Mouse (Mus musculus) embryonic facial prominence, embryonic 14.5 days (tissue): ENCODE data around the gene Aox2. TPM values are rescaled to one million over a fixed set of nuclear protein-coding genes. Genes with fewer than 3 reads are reported as not detected.

ENCODE experiments used
- ATAC-seq: fragments of 200-750 bp; cut with Nextera tagmentation; 2 replicates; pipeline ENCODE4 v1.8.0; 2017; ENCODE audit warnings: low read depth, moderate number of reproducible peaks, moderate TSS enrichment
- DNase-seq: peaks from one replicate; pipeline ENCODE4 v3.0.0-alpha.2; 2015; ENCODE audit warnings: low spot score
- H3K27ac ChIP-seq: fragments of 300-500 bp; sonication (generic); replicated peaks from 2 replicates; pipeline ENCODE4 v1.5.1; 2014; ENCODE audit warnings: low read depth, mild to moderate bottlenecking, low read length, moderate library complexity
- H3K27me3 ChIP-seq: fragments of 300-500 bp; sonication (generic); replicated peaks from 2 replicates; pipeline ENCODE4 v1.6.1; 2014; ENCODE audit warnings: low read length; ENCODE audit not compliant: control insufficient read depth, insufficient read depth
- H3K36me3 ChIP-seq: fragments of 300-500 bp; sonication (generic); 2 replicates; pipeline ENCODE4 v1.6.1; 2014; ENCODE audit warnings: low read length, mixed read lengths; ENCODE audit not compliant: control insufficient read depth, insufficient read depth
- H3K4me1 ChIP-seq: fragments of 300-500 bp; sonication (generic); 2 replicates; pipeline ENCODE4 v1.6.1; 2014; ENCODE audit warnings: antibody characterized with exemption, low read length; ENCODE audit not compliant: control insufficient read depth, insufficient read depth
- H3K4me2 ChIP-seq: fragments of 300-500 bp; sonication (generic); 2 replicates; pipeline ENCODE4 v1.6.1; 2014; ENCODE audit warnings: low read depth, mild to moderate bottlenecking, low read length, moderate library complexity, mixed read lengths
- H3K4me3 ChIP-seq: fragments of 300-500 bp; sonication (generic); 2 replicates; pipeline ENCODE4 v1.5.1; 2014; ENCODE audit warnings: low read depth, mild to moderate bottlenecking, low read length
- H3K9ac ChIP-seq: fragments of 300-500 bp; sonication (generic); 2 replicates; pipeline ENCODE4 v1.6.1; 2014; ENCODE audit warnings: low read depth, mild to moderate bottlenecking, low read length, moderate library complexity, mixed read lengths
- H3K9me3 ChIP-seq: fragments of 300-500 bp; sonication (generic); 2 replicates; pipeline ENCODE4 v1.6.1; 2016; ENCODE audit warnings: low read length; ENCODE audit not compliant: control insufficient read depth
- WGBS: fragments of 180-500 bp; shearing (Covaris S2); extraction: QIAGEN DNeasy Blood & Tissue Kit; methylation state at CpG from one replicate; pipeline ENCODE4 v1.1.7; 2014; 5-methylcytosine and 5-hydroxymethylcytosine counted together
- polyA plus RNA-seq: library from polyadenylated mRNA; unstranded; fragments of >200 nt; fragmentation: Nextera tagmentation; extraction: Ambion mirVana; gene quantifications from 2 replicates; pipeline ENCODE4 v1.2.1, GENCODE M21; 2014

Aox2 gene
- polyA plus RNA-seq, 1 experiment from 2014 or later = 1.4 TPM

DNA sequence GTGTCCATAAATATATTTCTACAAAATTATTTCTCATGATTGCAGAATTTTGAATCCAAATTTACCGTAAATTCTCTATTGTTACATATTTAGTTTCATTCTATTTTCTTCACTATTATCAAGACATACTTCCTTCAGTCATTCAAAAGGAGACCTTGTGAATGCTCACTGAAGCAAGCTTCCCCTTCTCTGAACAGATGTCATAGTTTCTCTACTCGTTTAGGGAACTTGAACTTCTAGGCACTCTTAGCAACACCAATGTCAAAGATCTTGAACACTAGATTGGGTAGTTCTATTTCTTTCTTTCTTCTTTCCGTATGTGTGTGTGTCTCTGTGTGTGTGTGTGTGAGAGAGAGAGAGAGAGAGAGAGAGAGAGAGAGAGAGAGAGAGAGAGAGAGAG, 33.6 kb upstream of the Aox2 start:
- Histone ChIP-seq H3K27me3 (no peaks in the 10 kb centered on the region), H3K9ac (no peak overlapping the region), H3K36me3 (no peaks in the 10 kb centered on the region), H3K4me1 (no peaks in the 10 kb centered on the region), H3K4me2 (no peak overlapping the region), H3K9me3 (no peaks in the 10 kb centered on the region), H3K27ac (no peak overlapping the region), H3K4me3 (no peak overlapping the region)
- ATAC-seq (no peak), DNase-seq (no peak)
- WGBS = 78% methylated on average over 3 of the region's 3 CpGs

GRCm38 (mm10) chr1:58248518-58248917, 29.6 kb upstream of the Aox2 start:
- Histone ChIP-seq H3K27me3 (no peaks in the 10 kb centered on the region), H3K4me3 (no peak overlapping the region), H3K4me2 (no peak overlapping the region), H3K9me3 (no peaks in the 10 kb centered on the region), H3K9ac (no peak overlapping the region), H3K36me3 (no peaks in the 10 kb centered on the region), H3K4me1 (no peaks in the 10 kb centered on the region), H3K27ac (no peak overlapping the region)
- DNase-seq (no peak), ATAC-seq (no peak)
- WGBS = 81% methylated on average over 1 of the region's 1 CpGs

GRCm38 (mm10) chr1:58253466-58253865, 24.7 kb upstream of the Aox2 start:
- no peak overlapping the region for H3K4me3 ChIP-seq
- ATAC-seq (peak; percentile 33; the same call in 1 of the 2 replicates), DNase-seq (peak; percentile 21)
- no peak overlapping the region for H3K27ac ChIP-seq
- no peaks in the 10 kb centered on the region for H3K36me3 ChIP-seq
- WGBS = 68% methylated on average over 11 of the region's 11 CpGs
- no peaks in the 10 kb centered on the region for H3K9me3 ChIP-seq
- H3K27me3 ChIP-seq = no peaks in the 10 kb centered on the region
- no peak overlapping the region for H3K9ac ChIP-seq
- no peaks in the 10 kb centered on the region for H3K4me1 ChIP-seq
- H3K4me2 ChIP-seq = no peak overlapping the region

DNA sequence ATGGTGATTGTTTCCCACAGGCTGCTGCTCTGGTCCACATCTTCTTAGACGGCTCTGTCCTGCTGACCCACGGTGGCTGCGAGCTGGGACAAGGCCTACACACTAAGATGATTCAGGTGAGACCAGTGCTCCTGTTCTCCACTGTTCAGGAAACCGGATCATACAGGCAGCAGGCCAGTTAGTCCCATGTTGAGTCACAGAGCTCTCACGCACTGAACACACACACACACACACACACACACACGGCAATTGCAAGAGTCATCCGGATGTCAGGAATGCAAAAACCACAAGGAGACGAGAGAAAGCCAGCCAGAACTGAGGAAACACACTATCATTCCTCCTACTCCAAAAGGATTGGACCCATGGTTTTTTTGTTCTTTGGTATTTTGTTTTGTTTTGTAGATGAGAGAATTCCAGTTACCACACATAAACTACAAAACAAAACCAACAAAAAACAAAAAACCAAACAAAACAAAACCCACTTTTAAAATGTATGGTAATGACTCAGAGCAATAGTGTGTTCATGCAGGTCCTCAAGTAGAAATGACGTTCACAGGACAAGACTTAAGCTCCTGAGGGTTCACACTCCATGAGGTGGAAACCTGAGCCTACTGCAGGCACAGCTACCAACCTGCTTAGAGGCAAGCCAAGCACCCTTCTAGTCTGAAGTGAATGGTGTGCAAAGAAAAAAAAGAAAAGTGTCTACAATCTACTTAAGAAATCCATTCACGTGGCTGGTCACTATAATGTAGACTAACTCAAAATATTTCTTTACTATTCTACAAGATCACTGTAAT, 20.7 kb upstream of the Aox2 start:
- H3K9ac ChIP-seq = no peak overlapping the region
- WGBS = 65% methylated on average over 10 of the region's 10 CpGs
- no peak overlapping the region for H3K27ac ChIP-seq
- no peaks in the 10 kb centered on the region for H3K9me3 ChIP-seq
- no peaks in the 10 kb centered on the region for H3K36me3 ChIP-seq
- no peak overlapping the region for H3K4me3 ChIP-seq
- H3K4me1 ChIP-seq = no peaks in the 10 kb centered on the region
- no peak overlapping the region for H3K4me2 ChIP-seq
- ATAC-seq = no peak
- no peaks in the 10 kb centered on the region for H3K27me3 ChIP-seq
- DNase-seq = peak; percentile 29

DNA sequence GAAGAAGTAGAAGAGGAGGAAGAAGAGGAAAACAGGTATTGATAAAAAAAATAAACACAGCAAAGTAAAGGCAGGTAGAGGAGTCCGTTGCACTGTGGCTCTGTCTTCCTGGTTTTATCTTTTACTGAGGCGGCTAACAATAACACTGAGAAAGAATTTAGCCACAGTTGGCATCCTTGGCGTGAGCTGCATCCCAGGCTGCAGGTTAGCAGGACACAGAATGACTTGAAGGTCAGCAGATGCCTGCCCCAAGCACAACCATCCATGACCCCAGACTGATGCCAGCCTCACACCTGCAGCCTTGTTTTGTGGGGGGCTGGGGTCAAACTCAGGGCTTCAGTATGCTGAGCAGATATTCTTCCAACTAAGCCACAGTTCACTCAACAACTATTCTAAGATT, 17.8 kb upstream of the Aox2 start:
- ATAC-seq (no peak), DNase-seq (no peak)
- H3K4me2 ChIP-seq = no peak overlapping the region
- H3K27ac ChIP-seq = no peak overlapping the region
- no peak overlapping the region for H3K9ac ChIP-seq
- no peaks in the 10 kb centered on the region for H3K36me3 ChIP-seq
- no peaks in the 10 kb centered on the region for H3K4me1 ChIP-seq
- no peaks in the 10 kb centered on the region for H3K9me3 ChIP-seq
- no peaks in the 10 kb centered on the region for H3K27me3 ChIP-seq
- no peak overlapping the region for H3K4me3 ChIP-seq
- WGBS = 62% methylated on average over 3 of the region's 3 CpGs

DNA sequence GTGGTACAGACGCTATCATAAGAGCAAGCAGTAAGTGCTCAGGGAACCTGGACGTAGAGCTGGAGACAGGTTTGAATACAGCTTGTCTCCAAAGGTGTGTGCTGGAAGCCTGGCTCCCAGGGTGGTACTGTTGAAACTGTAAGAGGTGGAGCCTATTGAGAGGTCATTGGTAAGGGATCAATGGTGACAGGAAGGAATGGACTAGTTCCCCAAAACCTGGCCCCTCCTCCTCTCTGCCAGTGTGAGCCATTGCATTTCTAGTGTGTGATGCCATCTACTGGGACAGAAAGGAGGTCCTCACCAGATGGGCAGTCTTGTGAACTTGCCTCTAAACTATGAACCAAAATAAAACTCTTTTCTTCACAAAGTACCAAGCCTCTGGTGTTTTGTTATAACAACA, 9.9 kb upstream of the Aox2 start:
- no peak overlapping the region for H3K4me2 ChIP-seq
- DNase-seq = no peak
- H3K9ac ChIP-seq = no peak overlapping the region
- no peaks in the 10 kb centered on the region for H3K36me3 ChIP-seq
- no peaks in the 10 kb centered on the region for H3K4me1 ChIP-seq
- no peak overlapping the region for H3K27ac ChIP-seq
- ATAC-seq = no peak
- H3K27me3 ChIP-seq = no peaks in the 10 kb centered on the region
- no peaks in the 10 kb centered on the region for H3K9me3 ChIP-seq
- WGBS = 89% methylated on average over 2 of the region's 2 CpGs
- no peak overlapping the region for H3K4me3 ChIP-seq

DNA sequence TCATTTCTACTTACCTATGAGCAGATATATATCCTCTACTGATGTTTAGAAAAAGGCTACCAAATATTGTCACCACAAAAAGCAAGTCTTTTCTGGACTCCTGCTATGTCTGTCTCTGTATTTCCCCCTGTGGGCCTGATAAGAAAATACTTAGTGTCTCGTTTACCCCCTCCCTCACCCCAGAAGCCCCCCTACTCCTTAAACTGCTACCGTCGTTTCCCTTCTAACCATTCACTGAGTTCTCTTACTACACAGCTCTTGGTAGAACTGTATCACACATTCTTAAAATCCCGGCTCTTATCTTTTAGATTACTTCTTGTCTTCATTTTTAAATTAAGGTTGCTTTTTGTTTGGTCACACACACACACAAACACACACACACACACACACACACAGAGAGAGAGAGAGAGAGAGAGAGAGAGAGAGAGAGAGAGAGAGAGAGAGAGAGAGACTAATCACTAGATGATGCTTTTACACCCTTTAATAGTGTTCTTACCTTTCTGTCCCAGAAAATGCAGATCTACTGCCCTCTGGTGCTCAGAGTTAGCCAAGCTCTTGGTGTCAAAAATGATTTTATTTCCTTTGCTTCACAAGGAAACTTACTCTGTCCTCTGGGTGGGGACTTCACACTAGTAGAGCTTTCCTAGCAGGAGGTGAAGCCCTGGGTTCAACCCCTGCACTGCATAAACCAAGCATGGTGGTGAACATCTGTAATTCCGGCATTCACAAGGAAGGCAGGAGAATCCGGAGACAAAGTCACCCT, 7.1 kb upstream of the Aox2 start:
- H3K9me3 ChIP-seq = no peaks in the 10 kb centered on the region
- WGBS = 57% methylated on average over 6 of the region's 6 CpGs
- no peak overlapping the region for H3K27ac ChIP-seq
- no peaks in the 10 kb centered on the region for H3K4me1 ChIP-seq
- no peak overlapping the region for H3K4me3 ChIP-seq
- H3K4me2 ChIP-seq = no peak overlapping the region
- no peaks in the 10 kb centered on the region for H3K36me3 ChIP-seq
- H3K27me3 ChIP-seq = no peaks in the 10 kb centered on the region
- ATAC-seq = peak; percentile 44
- no peak overlapping the region for H3K9ac ChIP-seq
- peak; percentile 88 for DNase-seq

DNA sequence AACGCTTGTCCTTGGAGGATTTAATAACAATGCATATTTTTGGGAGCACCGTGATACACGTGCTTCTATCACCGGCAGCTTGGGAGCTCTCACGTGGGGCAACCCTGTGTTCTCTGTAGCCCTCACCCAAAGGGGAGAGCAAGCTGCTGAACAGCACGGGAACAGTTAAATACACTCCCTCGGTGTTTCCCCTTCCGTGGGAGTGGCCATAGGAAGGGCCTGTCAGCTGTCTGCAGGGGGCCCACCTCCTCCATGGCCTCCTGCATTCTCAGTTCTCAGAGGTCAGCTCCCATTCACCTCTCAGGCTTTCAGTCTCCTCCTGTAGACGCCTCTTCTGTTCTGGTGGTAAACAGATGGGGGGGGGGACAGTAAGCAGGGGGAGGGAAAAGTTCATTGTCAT, 2.2 kb upstream of the Aox2 start:
- H3K4me3 ChIP-seq = no peak overlapping the region
- H3K27me3 ChIP-seq = no peaks in the 10 kb centered on the region
- DNase-seq (peak; percentile 54), ATAC-seq (peak; percentile 71; the same call in 1 of the 2 replicates)
- no peak overlapping the region for H3K4me2 ChIP-seq
- peaks cover 9% of the 10 kb centered on the region; the same call in 1 of the 2 replicates for H3K4me1 ChIP-seq
- H3K36me3 ChIP-seq = no peaks in the 10 kb centered on the region
- WGBS = 23% methylated on average over 9 of the region's 9 CpGs
- H3K9me3 ChIP-seq = no peaks in the 10 kb centered on the region
- H3K9ac ChIP-seq = no peak overlapping the region
- H3K27ac ChIP-seq = no peak overlapping the region
